Mouse (Mus musculus) CH12.LX (cell line): ENCODE measurements around the gene Acadsb.

Experiments used
- CTCF ChIP-seq, 2 experiments: IDR thresholded peaks in 1 of 2; conservative IDR thresholded peaks in 1 of 2; 2 replicates each; pipeline ENCODE4 v1.5.1; 2011 to 2012; ENCODE audit warnings: low read depth in 2 of 2, low read length in 2 of 2, improper control_type of control experiment in 1 of 2, inconsistent platforms in 1 of 2, mild to moderate bottlenecking in 1 of 2, moderate library complexity in 1 of 2
- IRF4 ChIP-seq: IDR thresholded peaks from 2 replicates; pipeline ENCODE4 v1.6.1; 2014; ENCODE audit warnings: low read depth, mild to moderate bottlenecking, inconsistent platforms, low read length, improper control_type of control experiment
- MAFK ChIP-seq: IDR thresholded peaks from 2 replicates; pipeline ENCODE4 v1.6.1; 2011; ENCODE audit warnings: low read length, improper control_type of control experiment; ENCODE audit not compliant: insufficient replicate concordance
- MAX ChIP-seq: IDR thresholded peaks from 2 replicates; pipeline ENCODE4 v1.6.1; 2011; ENCODE audit warnings: low read length, improper control_type of control experiment
- MEF2A ChIP-seq: IDR thresholded peaks from 2 replicates; pipeline ENCODE4 v1.6.1; 2014; ENCODE audit warnings: low read depth, mild to moderate bottlenecking, inconsistent platforms, low read length, improper control_type of control experiment, borderline replicate concordance
- POLR2A ChIP-seq: IDR thresholded peaks from 2 replicates; pipeline ENCODE4 v1.6.1; 2011; ENCODE audit warnings: low read depth, mild to moderate bottlenecking, improper control_type of control experiment, low read length
- RAD21 ChIP-seq: IDR thresholded peaks from 2 replicates; pipeline ENCODE4 v1.6.1; 2011; ENCODE audit warnings: low read depth, mild to moderate bottlenecking, low read length, improper control_type of control experiment, moderate library complexity
- ZC3H11A ChIP-seq: IDR thresholded peaks from 2 replicates; pipeline ENCODE4 v1.6.1; 2012; ENCODE audit warnings: low read depth, mild to moderate bottlenecking, inconsistent platforms, low read length, improper control_type of control experiment
- ZKSCAN1 ChIP-seq: IDR thresholded peaks from 2 replicates; pipeline ENCODE4 v1.6.1; 2012; ENCODE audit warnings: low read depth, inconsistent platforms, low read length, improper control_type of control experiment, borderline replicate concordance

GRCm38 (mm10) chr7:131411941-131412270, 1.5 kb downstream of the Acadsb start:
- TF ChIP-seq CTCF (conservative IDR thresholded peaks at IDR 0.05 in 1 of 2, IDR thresholded peaks at IDR 0.05 in 1 of 2; ENCODE audit: low read depth in 2 of 2, low read length in 2 of 2) (no peak), RAD21 (no peak), MEF2A (no peak), IRF4 (no peak), POLR2A (no peak), ZKSCAN1 (no peak), MAFK (no peak), MAX (no peak), ZC3H11A (no peak)
